Mouse (Mus musculus) intestine, embryonic 14.5 days (tissue): ENCODE measurements at regions not wholly inside any gene's neighbourhood (a gene's known extent, or its start where the extent isn't known, plus 50 kb on each side); places are given as distances from the start of the nearest gene placed in this dataset.

Source experiments
- ATAC-seq: fragments of 200-750 bp; cut with Nextera tagmentation; replicated peaks from 2 replicates; pipeline ENCODE4 v1.8.0; 2017; ENCODE audit warnings: low read depth, moderate number of reproducible peaks, moderate TSS enrichment, moderate library complexity; ENCODE audit not compliant: low FRiP score, low TSS enrichment
- DNase-seq: peaks from one replicate; pipeline ENCODE4 v3.0.0-alpha.2; 2018; ENCODE audit warnings: low spot score
- H3K27ac ChIP-seq: fragments of 300-500 bp; sonication (generic); 2 replicates; pipeline ENCODE4 v1.5.1; 2014; ENCODE audit warnings: low read depth, mild to moderate bottlenecking, control low read depth
- H3K27me3 ChIP-seq: fragments of 300-500 bp; sonication (generic); replicated peaks from 2 replicates; pipeline ENCODE4 v1.6.1; 2014; ENCODE audit warnings: low read length, control low read depth; ENCODE audit not compliant: control insufficient read depth, insufficient read depth
- H3K36me3 ChIP-seq: fragments of 300-500 bp; sonication (generic); 2 replicates; pipeline ENCODE4 v1.6.1; 2014; ENCODE audit warnings: low read length, control low read depth; ENCODE audit not compliant: control insufficient read depth, insufficient read depth
- H3K4me1 ChIP-seq: fragments of 300-500 bp; sonication (generic); replicated peaks from 2 replicates; pipeline ENCODE4 v1.6.1; 2014; ENCODE audit warnings: low read length, control low read depth, mixed read lengths; ENCODE audit not compliant: control insufficient read depth, insufficient read depth
- H3K4me2 ChIP-seq: fragments of 300-500 bp; sonication (generic); 2 replicates; pipeline ENCODE4 v1.6.1; 2014; ENCODE audit warnings: low read length
- H3K4me3 ChIP-seq: fragments of 300-500 bp; sonication (generic); 2 replicates; pipeline ENCODE4 v1.5.1; 2014; ENCODE audit warnings: low read depth, low read length, control low read depth, mixed read lengths
- H3K9ac ChIP-seq: fragments of 300-500 bp; sonication (generic); 2 replicates; pipeline ENCODE4 v1.6.1; 2014; ENCODE audit warnings: mild to moderate bottlenecking, low read length
- H3K9me3 ChIP-seq: fragments of 300-500 bp; sonication (generic); 2 replicates; pipeline ENCODE4 v1.6.1; 2016; ENCODE audit warnings: low read length, control low read depth; ENCODE audit not compliant: control insufficient read depth
- WGBS: fragments of 180-500 bp; shearing (Covaris S2); extraction: QIAGEN DNeasy Blood & Tissue Kit; methylation state at CpG from one replicate; pipeline ENCODE4 v1.1.7; 2014; 5-methylcytosine and 5-hydroxymethylcytosine counted together

GRCm38 (mm10) chr6:84266736-84267135, 258.3 kb downstream of the Dysf start:
- WGBS = 19% methylated on average over 13 of the region's 13 CpGs
- Histone ChIP-seq H3K36me3 (no peaks in the 10 kb centered on the region), H3K9ac (no peak overlapping the region), H3K27me3 (no peaks in the 10 kb centered on the region), H3K9me3 (no peaks in the 10 kb centered on the region), H3K27ac (no peak overlapping the region; the same call in 1 of the 2 replicates), H3K4me1 (peaks cover 15% of the 10 kb centered on the region), H3K4me3 (no peak overlapping the region), H3K4me2 (no peak overlapping the region)
- peak; percentile 52 for DNase-seq
- no peak for ATAC-seq

- Histone ChIP-seq H3K36me3 (no peaks in the 10 kb centered on the region), H3K27ac (no peak overlapping the region), H3K4me1 (peaks cover 8% of the 10 kb centered on the region; the same call in 1 of the 2 replicates), H3K9ac (no peak overlapping the region), H3K27me3 (no peaks in the 10 kb centered on the region), H3K4me2 (no peak overlapping the region), H3K4me3 (no peak overlapping the region), H3K9me3 (no peaks in the 10 kb centered on the region)
- DNase-seq (no peak), ATAC-seq (no peak)
- 76% methylated on average over 4 of the region's 4 CpGs for WGBS
Measured at GRCm38 (mm10) chr6:84264681-84265080, 256.3 kb downstream of the Dysf start.

- H3K36me3 ChIP-seq = no peaks in the 10 kb centered on the region
- H3K9ac ChIP-seq = no peak overlapping the region
- no peak for DNase-seq
- 55% methylated on average over 2 of the region's 2 CpGs for WGBS
- ATAC-seq = no peak
- H3K27me3 ChIP-seq = no peaks in the 10 kb centered on the region
- no peak overlapping the region for H3K4me2 ChIP-seq
- H3K4me1 ChIP-seq = peaks cover 8% of the 10 kb centered on the region; the same call in 1 of the 2 replicates
- H3K27ac ChIP-seq = no peak overlapping the region
- H3K9me3 ChIP-seq = no peaks in the 10 kb centered on the region
- no peak overlapping the region for H3K4me3 ChIP-seq
Measured at GRCm38 (mm10) chr6:84263686-84264085, 255.3 kb downstream of the Dysf start.

- 32% methylated on average over 6 of the region's 6 CpGs for WGBS
- H3K27me3 ChIP-seq = no peaks in the 10 kb centered on the region
- H3K9ac ChIP-seq = no peak overlapping the region
- H3K4me2 ChIP-seq = no peak overlapping the region
- ATAC-seq (no peak), DNase-seq (no peak)
- no peaks in the 10 kb centered on the region for H3K36me3 ChIP-seq
- no peak overlapping the region for H3K4me3 ChIP-seq
- no peak overlapping the region for H3K27ac ChIP-seq
- peaks cover 8% of the 10 kb centered on the region; the same call in 1 of the 2 replicates for H3K4me1 ChIP-seq
- H3K9me3 ChIP-seq = no peaks in the 10 kb centered on the region
Measured at GRCm38 (mm10) chr6:84262766-84263165, 254.4 kb downstream of the Dysf start.

GRCm38 (mm10) chr6:84261483-84261882, 253.1 kb downstream of the Dysf start:
- no peak overlapping the region for H3K9ac ChIP-seq
- 90% methylated on average over 3 of the region's 3 CpGs for WGBS
- ATAC-seq = no peak

More at GRCm38 (mm10) chr6:84261483-84261882, 253.1 kb downstream of the Dysf start:
- Histone ChIP-seq H3K27me3 (no peaks in the 10 kb centered on the region), H3K4me3 (no peak overlapping the region), H3K36me3 (no peaks in the 10 kb centered on the region), H3K27ac (no peak overlapping the region), H3K4me2 (no peak overlapping the region), H3K4me1 (peaks cover 2% of the 10 kb centered on the region; the same call in 1 of the 2 replicates), H3K9me3 (no peaks in the 10 kb centered on the region)
- no peak for DNase-seq
